Mouse (Mus musculus): Measurements from ENCODE around the gene Kif5c. TPM values are rescaled to one million over a fixed set of nuclear protein-coding genes. Genes with fewer than 3 reads are reported as not detected.
A peak's percentile ranks its signal among the peaks of the same experiment; 100 is the strongest.

The Kif5c gene
- polyA plus RNA-seq, 1 experiment from 2014 or later = 2.7 TPM

GRCm38 (mm10) chr2:49671753-49672500 is 52.8 kb downstream of the Kif5c start:
- no peak for DNase-seq (ENCODE audit: low spot score)

GRCm38 (mm10) chr2:49672501-49672874 is 53.4 kb downstream of the Kif5c start:
- TF ChIP-seq CTCF (IDR thresholded peaks at IDR 0.05; ENCODE audit: low read depth) = no peak
- H3K4me3 ChIP-seq (replicated peaks; ENCODE audit: low read depth, low read length) = no peak overlapping the region
- no peaks in the 10 kb centered on the region for H3K9me3 ChIP-seq (replicated peaks; ENCODE audit: low read length)
- no peaks in the 10 kb centered on the region for H3K4me1 ChIP-seq (replicated peaks; ENCODE audit: insufficient read depth, low read length)
- H3K9ac ChIP-seq (ENCODE audit: low read depth, low read length) = no peak overlapping the region
- ATAC-seq (replicated peaks; ENCODE audit: low FRiP score, low read depth) (no peak), DNase-seq (ENCODE audit: low spot score) (no peak)
- H3K36me3 ChIP-seq (ENCODE audit: insufficient read depth, low read length) = no peaks in the 10 kb centered on the region
- WGBS = 81% methylated on average over 7 of the region's 7 CpGs
- no peak overlapping the region for H3K27ac ChIP-seq
- no peaks in the 10 kb centered on the region for H3K27me3 ChIP-seq (ENCODE audit: insufficient read depth, low read length)
- no peak overlapping the region for H3K4me2 ChIP-seq (ENCODE audit: low read length)

More at GRCm38 (mm10) chr2:49671753-49672500, 52.8 kb downstream of the Kif5c start:
- ATAC-seq (replicated peaks; ENCODE audit: low FRiP score, low read depth) = no peak
- Histone ChIP-seq H3K9ac (ENCODE audit: low read depth, low read length) (no peak overlapping the region), H3K36me3 (ENCODE audit: insufficient read depth, low read length) (no peaks in the 10 kb centered on the region), H3K9me3 (replicated peaks; ENCODE audit: low read length) (no peaks in the 10 kb centered on the region), H3K4me1 (replicated peaks; ENCODE audit: insufficient read depth, low read length) (no peaks in the 10 kb centered on the region), H3K4me3 (replicated peaks; ENCODE audit: low read depth, low read length) (no peak overlapping the region), H3K27me3 (ENCODE audit: insufficient read depth, low read length) (no peaks in the 10 kb centered on the region), H3K4me2 (ENCODE audit: low read length) (no peak overlapping the region), H3K27ac (no peak overlapping the region)
- 74% methylated on average over 12 of the region's 12 CpGs for WGBS
- no peak for TF ChIP-seq CTCF (IDR thresholded peaks at IDR 0.05; ENCODE audit: low read depth)

- Histone ChIP-seq H3K4me1 (replicated peaks; ENCODE audit: insufficient read depth, low read length) (no peaks in the 10 kb centered on the region; the same call in 1 of the 2 replicates), H3K9me3 (replicated peaks; ENCODE audit: low read length) (no peaks in the 10 kb centered on the region), H3K9ac (ENCODE audit: low read depth, low read length) (no peak overlapping the region), H3K27ac (no peak overlapping the region), H3K4me2 (ENCODE audit: low read length) (no peak overlapping the region), H3K4me3 (replicated peaks; ENCODE audit: low read depth, low read length) (no peak overlapping the region), H3K36me3 (ENCODE audit: insufficient read depth, low read length) (no peaks in the 10 kb centered on the region), H3K27me3 (ENCODE audit: insufficient read depth, low read length) (no peaks in the 10 kb centered on the region)
- ATAC-seq (replicated peaks; ENCODE audit: low FRiP score, low read depth) (no peak), DNase-seq (ENCODE audit: low spot score) (peak; percentile 15)
- 63% methylated on average over 12 of the region's 12 CpGs for WGBS
- TF ChIP-seq CTCF (IDR thresholded peaks at IDR 0.05; ENCODE audit: low read depth) = peak; percentile 25; the same call in 1 of the 2 replicates
Measured at GRCm38 (mm10) chr2:49676020-49676419, 56.9 kb downstream of the Kif5c start.

GRCm38 (mm10) chr2:49678386-49678785 is 59.3 kb downstream of the Kif5c start:
- no peak overlapping the region for H3K27ac ChIP-seq
- TF ChIP-seq CTCF (IDR thresholded peaks at IDR 0.05; ENCODE audit: low read depth) = no peak
- no peaks in the 10 kb centered on the region for H3K9me3 ChIP-seq (replicated peaks; ENCODE audit: low read length)
- H3K4me1 ChIP-seq (replicated peaks; ENCODE audit: insufficient read depth, low read length) = no peaks in the 10 kb centered on the region; the same call in 1 of the 2 replicates
- H3K9ac ChIP-seq (ENCODE audit: low read depth, low read length) = no peak overlapping the region
- WGBS = 20% methylated on average over 7 of the region's 7 CpGs
- no peaks in the 10 kb centered on the region for H3K36me3 ChIP-seq (ENCODE audit: insufficient read depth, low read length)
- H3K4me3 ChIP-seq (replicated peaks; ENCODE audit: low read depth, low read length) = no peak overlapping the region
- ATAC-seq (replicated peaks; ENCODE audit: low FRiP score, low read depth) (peak; percentile 61; the same call in 1 of the 2 replicates), DNase-seq (ENCODE audit: low spot score) (peak; percentile 75)
- no peak overlapping the region for H3K4me2 ChIP-seq (ENCODE audit: low read length)
- no peaks in the 10 kb centered on the region for H3K27me3 ChIP-seq (ENCODE audit: insufficient read depth, low read length)

GRCm38 (mm10) chr2:49679135-49679964 is 60.3 kb downstream of the Kif5c start:
- 53% methylated on average over 16 of the region's 16 CpGs for WGBS
- H3K4me3 ChIP-seq (replicated peaks; ENCODE audit: low read depth, low read length) = no peak overlapping the region
- H3K36me3 ChIP-seq (ENCODE audit: insufficient read depth, low read length) = no peaks in the 10 kb centered on the region
- TF ChIP-seq CTCF (IDR thresholded peaks at IDR 0.05; ENCODE audit: low read depth) = no peak
- peak; percentile 49 for DNase-seq (ENCODE audit: low spot score)
- no peaks in the 10 kb centered on the region for H3K27me3 ChIP-seq (ENCODE audit: insufficient read depth, low read length)
- no peak overlapping the region for H3K9ac ChIP-seq (ENCODE audit: low read depth, low read length)
- no peak overlapping the region for H3K4me2 ChIP-seq (ENCODE audit: low read length)
- no peaks in the 10 kb centered on the region for H3K9me3 ChIP-seq (replicated peaks; ENCODE audit: low read length)
- no peaks in the 10 kb centered on the region; the same call in 1 of the 2 replicates for H3K4me1 ChIP-seq (replicated peaks; ENCODE audit: insufficient read depth, low read length)
- no peak overlapping the region for H3K27ac ChIP-seq
- ATAC-seq (replicated peaks; ENCODE audit: low FRiP score, low read depth) = no peak

- H3K9ac ChIP-seq (ENCODE audit: low read depth, low read length) = no peak overlapping the region
- no peak overlapping the region for H3K4me2 ChIP-seq (ENCODE audit: low read length)
- H3K4me3 ChIP-seq (replicated peaks; ENCODE audit: low read depth, low read length) = no peak overlapping the region
- ATAC-seq (replicated peaks; ENCODE audit: low FRiP score, low read depth) = no peak
- 91% methylated on average over 6 of the region's 6 CpGs for WGBS
- DNase-seq (ENCODE audit: low spot score) = no peak
- H3K27me3 ChIP-seq (ENCODE audit: insufficient read depth, low read length) = no peaks in the 10 kb centered on the region
- no peak overlapping the region for H3K27ac ChIP-seq
- H3K4me1 ChIP-seq (replicated peaks; ENCODE audit: insufficient read depth, low read length) = no peaks in the 10 kb centered on the region; the same call in 1 of the 2 replicates
- no peaks in the 10 kb centered on the region for H3K36me3 ChIP-seq (ENCODE audit: insufficient read depth, low read length)
- H3K9me3 ChIP-seq (replicated peaks; ENCODE audit: low read length) = no peaks in the 10 kb centered on the region
- no peak for TF ChIP-seq CTCF (IDR thresholded peaks at IDR 0.05; ENCODE audit: low read depth)
Measured at GRCm38 (mm10) chr2:49682754-49683153, 63.7 kb downstream of the Kif5c start.

Measured in kidney, postnatal 0 days (tissue).